Mouse (Mus musculus): ENCODE measurements around the gene Cdsn. TPM values are rescaled to one million over a fixed set of nuclear protein-coding genes. Genes with fewer than 3 reads are reported as not detected.
A peak's percentile ranks its signal among the peaks of the same experiment; 100 is the strongest.

Cdsn gene
- polyA plus RNA-seq, 1 experiment from 2014 or later = 0.20 TPM

DNA sequence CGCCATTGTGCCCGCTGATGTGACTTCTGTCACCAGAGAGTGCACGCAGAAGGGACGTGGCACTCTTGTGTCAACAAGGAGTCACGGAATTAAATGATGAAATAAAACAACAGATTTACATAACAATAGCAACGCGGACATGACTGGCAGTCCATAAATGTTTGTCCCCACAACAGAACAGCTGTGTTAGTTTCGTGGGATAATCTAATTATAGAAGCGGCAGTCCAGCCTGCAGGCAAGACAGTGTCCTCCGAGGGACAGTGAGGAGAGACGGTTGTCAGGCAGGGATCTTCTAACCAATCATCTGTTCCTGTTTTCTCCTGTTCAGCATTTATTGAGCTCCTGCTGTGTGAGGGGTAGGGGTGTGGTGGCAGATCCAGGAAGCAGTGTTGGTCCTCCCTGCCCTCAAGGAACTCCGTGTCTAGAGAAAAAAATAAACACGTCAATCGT lies 8.5 kb upstream of the Cdsn start:
- Histone ChIP-seq H3K36me3 (ENCODE audit: control insufficient read depth, insufficient read depth, low read length) (no peaks in the 10 kb centered on the region), H3K27ac (ENCODE audit: low read depth, low read length) (peak overlapping the region; percentile 72; the same call in 1 of the 2 replicates), H3K9me3 (ENCODE audit: control insufficient read depth, low read length) (no peaks in the 10 kb centered on the region), H3K27me3 (ENCODE audit: control insufficient read depth, insufficient read depth, low read length) (no peaks in the 10 kb centered on the region), H3K4me1 (replicated peaks; ENCODE audit: control insufficient read depth, insufficient read depth, low read length) (peaks cover 4% of the 10 kb centered on the region), H3K9ac (ENCODE audit: low read depth, low read length) (no peak overlapping the region), H3K4me2 (replicated peaks; ENCODE audit: low read depth, low read length) (peak overlapping the region; percentile 17; the same call in 1 of the 2 replicates), H3K4me3 (ENCODE audit: low read depth, low read length) (no peak overlapping the region)
- peak; percentile 49 for DNase-seq (ENCODE audit: low spot score)
- WGBS = 34% methylated on average over 14 of the region's 14 CpGs
- peak; percentile 75 for ATAC-seq (ENCODE audit: low FRiP score)

DNA sequence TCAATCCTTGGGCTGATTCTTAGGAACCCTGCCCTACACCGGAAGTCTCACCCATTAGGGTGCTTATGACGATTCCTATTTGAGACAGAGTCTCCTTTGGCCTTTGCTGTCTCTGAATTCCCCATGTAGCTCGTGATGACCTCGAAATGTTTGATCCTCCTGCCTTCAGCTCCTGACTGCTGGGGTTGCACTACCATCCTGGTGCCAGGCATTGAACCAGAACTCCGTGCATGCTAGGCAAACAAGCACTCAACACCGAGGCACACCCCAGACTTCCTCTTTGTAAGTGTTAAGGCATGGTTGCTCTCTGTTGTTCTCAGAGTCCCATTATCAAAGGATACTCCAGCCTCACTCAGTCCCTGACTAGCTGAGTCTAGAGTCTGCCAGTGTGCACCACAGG lies 7.9 kb upstream of the Cdsn start:
- H3K9ac ChIP-seq (ENCODE audit: low read depth, low read length) = no peak overlapping the region
- H3K27me3 ChIP-seq (ENCODE audit: control insufficient read depth, insufficient read depth, low read length) = no peaks in the 10 kb centered on the region
- peak overlapping the region; percentile 72; the same call in 1 of the 2 replicates for H3K27ac ChIP-seq (ENCODE audit: low read depth, low read length)
- DNase-seq (ENCODE audit: low spot score) (no peak), ATAC-seq (ENCODE audit: low FRiP score) (no peak)
- H3K9me3 ChIP-seq (ENCODE audit: control insufficient read depth, low read length) = no peaks in the 10 kb centered on the region
- H3K4me2 ChIP-seq (replicated peaks; ENCODE audit: low read depth, low read length) = peak overlapping the region; percentile 17; the same call in 1 of the 2 replicates
- WGBS = 86% methylated on average over 6 of the region's 6 CpGs
- no peak overlapping the region for H3K4me3 ChIP-seq (ENCODE audit: low read depth, low read length)
- peaks cover 4% of the 10 kb centered on the region for H3K4me1 ChIP-seq (replicated peaks; ENCODE audit: control insufficient read depth, insufficient read depth, low read length)
- H3K36me3 ChIP-seq (ENCODE audit: control insufficient read depth, insufficient read depth, low read length) = no peaks in the 10 kb centered on the region

DNA sequence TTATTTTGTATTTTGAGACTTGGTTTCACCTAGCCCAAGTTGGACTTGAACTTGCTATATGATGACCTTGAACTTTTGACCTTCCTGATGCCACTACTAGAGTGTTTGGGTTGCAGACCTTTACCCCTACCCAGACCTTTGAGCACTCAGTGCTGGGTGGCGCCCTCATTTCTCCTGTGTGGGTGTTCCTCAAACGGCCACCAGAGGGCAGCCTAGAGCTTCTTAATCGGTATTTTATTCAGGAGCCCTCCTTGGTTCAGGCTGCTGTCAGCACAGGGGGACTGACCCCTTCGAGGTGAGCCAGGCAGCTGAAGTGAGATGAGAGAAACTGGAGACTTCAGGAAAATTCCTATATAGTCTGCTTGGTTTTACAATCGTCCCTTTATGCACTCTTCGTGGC lies 7.2 kb upstream of the Cdsn start:
- no peaks in the 10 kb centered on the region for H3K27me3 ChIP-seq (ENCODE audit: control insufficient read depth, insufficient read depth, low read length)
- ATAC-seq (ENCODE audit: low FRiP score) (no peak; the same call in 1 of the 2 replicates), DNase-seq (ENCODE audit: low spot score) (peak; percentile 81)
- H3K9me3 ChIP-seq (ENCODE audit: control insufficient read depth, low read length) = no peaks in the 10 kb centered on the region
- H3K27ac ChIP-seq (ENCODE audit: low read depth, low read length) = no peak overlapping the region
- H3K9ac ChIP-seq (ENCODE audit: low read depth, low read length) = no peak overlapping the region
- no peaks in the 10 kb centered on the region for H3K36me3 ChIP-seq (ENCODE audit: control insufficient read depth, insufficient read depth, low read length)
- 37% methylated on average over 6 of the region's 6 CpGs for WGBS
- no peak overlapping the region for H3K4me2 ChIP-seq (replicated peaks; ENCODE audit: low read depth, low read length)
- H3K4me3 ChIP-seq (ENCODE audit: low read depth, low read length) = no peak overlapping the region
- peaks cover 4% of the 10 kb centered on the region for H3K4me1 ChIP-seq (replicated peaks; ENCODE audit: control insufficient read depth, insufficient read depth, low read length)

DNA sequence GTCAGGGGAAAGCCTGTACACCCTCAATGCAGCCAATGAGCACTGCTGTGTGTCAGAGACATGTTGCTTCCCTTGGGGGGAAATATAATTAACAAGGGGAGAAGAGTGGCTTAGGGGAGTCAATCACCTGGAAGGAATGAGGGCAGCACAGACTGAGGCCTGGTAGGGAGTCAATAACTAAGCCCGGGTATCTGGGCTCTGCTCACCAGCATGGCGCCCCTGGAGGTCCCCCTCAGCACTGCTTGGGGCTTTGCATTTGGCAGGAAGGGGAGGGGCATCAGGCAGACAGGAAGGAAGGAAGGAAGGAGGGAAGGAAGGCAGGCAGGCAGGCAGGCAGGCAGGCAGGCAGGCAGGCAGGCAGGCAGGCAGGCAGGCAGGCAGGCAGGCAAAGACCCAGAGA lies 4.5 kb upstream of the Cdsn start:
- H3K27me3 ChIP-seq (ENCODE audit: control insufficient read depth, insufficient read depth, low read length) = no peaks in the 10 kb centered on the region
- ATAC-seq (ENCODE audit: low FRiP score) = no peak
- H3K9me3 ChIP-seq (ENCODE audit: control insufficient read depth, low read length) = no peaks in the 10 kb centered on the region
- no peak overlapping the region for H3K27ac ChIP-seq (ENCODE audit: low read depth, low read length)
- H3K9ac ChIP-seq (ENCODE audit: low read depth, low read length) = no peak overlapping the region
- H3K4me3 ChIP-seq (ENCODE audit: low read depth, low read length) = no peak overlapping the region
- 40% methylated on average over 2 of the region's 2 CpGs for WGBS
- no peak overlapping the region for H3K4me2 ChIP-seq (replicated peaks; ENCODE audit: low read depth, low read length)
- H3K36me3 ChIP-seq (ENCODE audit: control insufficient read depth, insufficient read depth, low read length) = no peaks in the 10 kb centered on the region
- no peak for DNase-seq (ENCODE audit: low spot score)
- H3K4me1 ChIP-seq (replicated peaks; ENCODE audit: control insufficient read depth, insufficient read depth, low read length) = peaks cover 4% of the 10 kb centered on the region

DNA sequence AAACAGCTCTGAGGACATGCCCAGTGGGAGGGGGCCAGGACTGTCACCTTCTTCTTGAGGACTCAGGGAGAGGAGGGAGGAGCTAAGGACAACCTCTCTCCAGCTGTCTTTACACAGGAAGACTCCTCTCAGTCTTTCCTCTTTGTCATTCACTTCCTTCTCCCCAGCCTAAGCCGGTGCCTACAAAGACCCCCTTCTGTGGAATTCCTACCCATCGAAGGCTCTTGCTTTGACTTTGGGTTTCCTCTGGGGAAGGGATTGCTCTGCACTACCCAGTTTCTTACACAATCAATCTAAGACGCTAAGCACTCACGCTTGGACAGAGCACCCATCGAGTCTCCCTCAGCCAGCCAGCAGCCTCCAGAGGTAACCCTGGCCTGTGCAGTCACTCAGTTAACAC lies 3.3 kb upstream of the Cdsn start:
- Histone ChIP-seq H3K4me1 (replicated peaks; ENCODE audit: control insufficient read depth, insufficient read depth, low read length) (peaks cover 4% of the 10 kb centered on the region), H3K4me3 (ENCODE audit: low read depth, low read length) (no peak overlapping the region), H3K4me2 (replicated peaks; ENCODE audit: low read depth, low read length) (no peak overlapping the region), H3K27ac (ENCODE audit: low read depth, low read length) (no peak overlapping the region), H3K36me3 (ENCODE audit: control insufficient read depth, insufficient read depth, low read length) (no peaks in the 10 kb centered on the region), H3K27me3 (ENCODE audit: control insufficient read depth, insufficient read depth, low read length) (no peaks in the 10 kb centered on the region), H3K9me3 (ENCODE audit: control insufficient read depth, low read length) (no peaks in the 10 kb centered on the region), H3K9ac (ENCODE audit: low read depth, low read length) (no peak overlapping the region)
- no peak for ATAC-seq (ENCODE audit: low FRiP score)
- 16% methylated on average over 5 of the region's 5 CpGs for WGBS
- DNase-seq (ENCODE audit: low spot score) = no peak

DNA sequence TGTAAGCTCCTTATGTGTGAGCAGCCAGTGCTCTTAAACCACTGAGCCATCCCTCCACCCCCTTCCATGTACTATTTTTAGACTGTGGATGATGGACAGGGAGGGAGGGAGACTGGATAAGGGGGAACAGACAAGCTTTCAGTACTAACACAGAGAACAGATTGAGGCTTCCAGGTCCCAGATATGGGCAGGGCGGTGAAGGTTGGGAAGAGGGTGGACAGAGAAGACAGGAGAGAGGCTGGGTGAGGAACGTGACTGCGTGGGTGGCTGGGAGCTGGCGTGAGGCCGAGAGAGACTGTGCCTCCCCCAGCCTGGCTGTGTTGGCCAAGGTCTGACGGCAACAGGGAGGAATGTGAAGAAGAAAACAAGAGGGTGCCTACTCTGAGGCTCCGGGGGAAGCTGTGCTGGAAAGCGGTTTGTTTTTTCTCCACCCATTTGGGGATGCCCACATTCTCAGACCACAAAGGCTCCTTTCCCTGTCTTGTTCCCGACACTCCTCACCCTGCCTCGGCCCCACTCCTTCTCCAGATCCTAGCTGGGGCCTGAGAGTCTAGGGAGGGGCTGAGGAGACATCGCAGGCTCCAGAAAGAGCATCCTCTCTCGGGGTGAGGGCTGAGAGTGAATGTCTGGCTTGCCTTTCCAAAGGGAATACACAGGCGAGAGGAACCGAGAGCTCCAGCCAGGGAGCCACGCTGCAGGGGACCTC lies 2.3 kb upstream of the Cdsn start:
- Histone ChIP-seq H3K36me3 (ENCODE audit: control insufficient read depth, insufficient read depth, low read length) (no peaks in the 10 kb centered on the region), H3K9ac (ENCODE audit: low read depth, low read length) (no peak overlapping the region), H3K4me1 (replicated peaks; ENCODE audit: control insufficient read depth, insufficient read depth, low read length) (peaks cover 4% of the 10 kb centered on the region), H3K27ac (ENCODE audit: low read depth, low read length) (no peak overlapping the region), H3K27me3 (ENCODE audit: control insufficient read depth, insufficient read depth, low read length) (no peaks in the 10 kb centered on the region), H3K4me2 (replicated peaks; ENCODE audit: low read depth, low read length) (no peak overlapping the region), H3K4me3 (ENCODE audit: low read depth, low read length) (no peak overlapping the region), H3K9me3 (ENCODE audit: control insufficient read depth, low read length) (no peaks in the 10 kb centered on the region)
- DNase-seq (ENCODE audit: low spot score) (no peak), ATAC-seq (ENCODE audit: low FRiP score) (no peak)
- 54% methylated on average over 14 of the region's 15 CpGs for WGBS

DNA sequence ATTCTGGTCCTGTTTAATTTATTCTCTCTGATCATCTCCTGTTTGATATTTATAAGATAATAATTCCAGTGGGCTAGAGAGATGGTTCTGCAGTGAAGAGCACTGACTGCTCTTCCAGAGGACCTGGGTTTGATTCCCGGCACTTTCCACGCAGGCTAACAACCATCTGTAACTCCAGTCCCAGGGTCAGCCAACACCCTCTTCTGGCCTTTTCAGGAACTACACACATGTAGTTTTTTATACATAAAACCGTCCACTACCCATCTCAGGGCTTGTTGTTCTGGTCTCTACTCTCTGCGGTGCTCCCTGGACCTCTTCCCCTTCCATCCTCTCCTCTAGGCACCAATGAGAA lies 1.8 kb upstream of the Cdsn start:
- WGBS = 96% methylated on average over 4 of the region's 4 CpGs
- H3K4me3 ChIP-seq (ENCODE audit: low read depth, low read length) = no peak overlapping the region
- no peaks in the 10 kb centered on the region for H3K36me3 ChIP-seq (ENCODE audit: control insufficient read depth, insufficient read depth, low read length)
- H3K9me3 ChIP-seq (ENCODE audit: control insufficient read depth, low read length) = no peaks in the 10 kb centered on the region
- H3K27ac ChIP-seq (ENCODE audit: low read depth, low read length) = no peak overlapping the region
- H3K4me2 ChIP-seq (replicated peaks; ENCODE audit: low read depth, low read length) = no peak overlapping the region
- no peak overlapping the region for H3K9ac ChIP-seq (ENCODE audit: low read depth, low read length)
- ATAC-seq (ENCODE audit: low FRiP score) (no peak), DNase-seq (ENCODE audit: low spot score) (no peak)
- H3K4me1 ChIP-seq (replicated peaks; ENCODE audit: control insufficient read depth, insufficient read depth, low read length) = peaks cover 4% of the 10 kb centered on the region
- H3K27me3 ChIP-seq (ENCODE audit: control insufficient read depth, insufficient read depth, low read length) = no peaks in the 10 kb centered on the region

DNA sequence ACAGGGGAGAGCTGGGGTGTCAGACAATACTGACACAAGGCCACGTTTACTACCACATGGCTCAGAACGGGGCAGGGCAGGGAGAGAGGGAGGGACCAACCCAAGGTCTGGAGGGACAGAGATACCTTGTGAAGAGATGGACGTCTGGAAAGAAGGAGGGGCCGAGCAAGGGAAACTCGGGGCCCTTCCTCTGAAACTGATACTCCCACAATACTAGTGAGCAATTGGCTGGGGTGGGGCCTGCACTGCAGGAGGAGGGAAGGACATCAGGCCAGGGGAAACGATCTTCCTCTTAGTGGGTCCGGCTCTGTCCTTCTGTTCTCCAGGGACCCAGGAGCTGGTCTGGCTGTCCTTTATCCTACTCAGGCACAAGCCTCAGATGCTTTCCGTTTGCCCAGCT lies 1.1 kb upstream of the Cdsn start:
- Histone ChIP-seq H3K36me3 (ENCODE audit: control insufficient read depth, insufficient read depth, low read length) (no peaks in the 10 kb centered on the region), H3K27me3 (ENCODE audit: control insufficient read depth, insufficient read depth, low read length) (no peaks in the 10 kb centered on the region), H3K4me2 (replicated peaks; ENCODE audit: low read depth, low read length) (no peak overlapping the region), H3K27ac (ENCODE audit: low read depth, low read length) (no peak overlapping the region), H3K9ac (ENCODE audit: low read depth, low read length) (no peak overlapping the region), H3K9me3 (ENCODE audit: control insufficient read depth, low read length) (no peaks in the 10 kb centered on the region), H3K4me1 (replicated peaks; ENCODE audit: control insufficient read depth, insufficient read depth, low read length) (peaks cover 4% of the 10 kb centered on the region), H3K4me3 (ENCODE audit: low read depth, low read length) (no peak overlapping the region)
- 56% methylated on average over 8 of the region's 8 CpGs for WGBS
- no peak for DNase-seq (ENCODE audit: low spot score)
- ATAC-seq (ENCODE audit: low FRiP score) = no peak

DNA sequence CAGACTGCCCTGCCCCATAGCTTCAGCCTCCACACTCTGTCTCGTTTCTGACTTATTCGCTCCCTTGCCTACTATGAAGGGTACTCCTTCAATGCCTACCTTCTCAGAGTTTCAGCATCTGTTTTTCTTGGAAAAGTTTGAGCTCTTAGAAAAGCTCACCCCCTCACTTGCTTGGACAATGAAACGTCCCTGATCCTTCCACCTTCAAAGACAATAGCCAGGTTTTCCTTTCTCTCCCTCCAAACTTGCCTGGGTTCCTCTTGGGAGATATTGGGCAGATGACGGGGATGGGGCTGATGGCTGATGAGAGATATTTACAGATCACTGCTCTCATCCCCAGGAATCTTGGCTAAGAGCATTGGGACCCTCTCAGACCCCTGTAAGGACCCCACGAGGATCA lies 2.4 kb downstream of the Cdsn start:
- H3K9ac ChIP-seq (ENCODE audit: low read depth, low read length) = no peak overlapping the region
- H3K27me3 ChIP-seq (ENCODE audit: control insufficient read depth, insufficient read depth, low read length) = no peaks in the 10 kb centered on the region
- DNase-seq (ENCODE audit: low spot score) (no peak), ATAC-seq (ENCODE audit: low FRiP score) (no peak)
- 81% methylated on average over 5 of the region's 5 CpGs for WGBS
- no peak overlapping the region for H3K27ac ChIP-seq (ENCODE audit: low read depth, low read length)
- no peak overlapping the region for H3K4me2 ChIP-seq (replicated peaks; ENCODE audit: low read depth, low read length)
- no peak overlapping the region for H3K4me3 ChIP-seq (ENCODE audit: low read depth, low read length)
- no peaks in the 10 kb centered on the region for H3K4me1 ChIP-seq (replicated peaks; ENCODE audit: control insufficient read depth, insufficient read depth, low read length)
- H3K36me3 ChIP-seq (ENCODE audit: control insufficient read depth, insufficient read depth, low read length) = no peaks in the 10 kb centered on the region
- no peaks in the 10 kb centered on the region for H3K9me3 ChIP-seq (ENCODE audit: control insufficient read depth, low read length)

Measured in hindbrain, embryonic 11.5 days (tissue).